Mouse (Mus musculus): Measurements from ENCODE around the gene Gpr83. TPM values are rescaled to one million over a fixed set of nuclear protein-coding genes. Genes with fewer than 3 reads are reported as not detected.

The Gpr83 gene
- total and polyA plus RNA-seq, 2 experiments: not detected

DNA sequence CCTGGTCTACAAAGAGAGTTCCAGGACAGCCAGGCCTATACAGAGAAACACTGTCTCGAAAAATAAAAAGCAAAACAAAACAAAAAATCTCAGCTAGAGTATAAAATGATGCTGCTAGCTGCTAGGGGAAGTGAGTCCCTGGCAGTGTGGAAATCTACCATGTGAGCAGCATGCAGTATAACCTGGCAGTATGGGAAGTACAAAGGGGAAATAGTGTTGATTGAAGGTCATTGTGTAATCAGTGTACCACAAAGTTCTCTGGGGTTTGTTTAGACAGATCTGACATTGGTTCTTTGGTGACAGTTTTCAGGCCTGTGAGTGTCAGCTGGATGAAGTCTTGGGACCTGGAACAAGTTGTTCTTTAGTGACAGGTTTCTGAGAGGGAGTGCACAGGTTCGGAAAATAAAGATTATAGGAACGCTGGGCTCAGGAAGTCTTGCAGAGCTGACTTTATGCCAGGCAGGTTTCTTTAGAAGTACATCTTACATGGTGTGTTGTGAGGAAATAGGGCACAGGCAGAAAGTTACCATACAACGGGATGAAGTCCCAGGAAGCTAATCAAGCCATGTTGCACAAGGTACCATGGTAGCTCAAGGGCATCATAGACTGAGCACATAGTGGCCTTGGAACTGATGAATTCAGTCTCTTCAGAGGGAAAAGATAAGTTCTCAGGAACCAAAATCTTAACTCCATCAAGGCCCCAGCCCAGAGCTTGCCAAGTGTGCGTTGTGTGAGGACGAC, 24.5 kb upstream of the Gpr83 start:
- peaks cover 19% of the 10 kb centered on the region for H3K36me3 ChIP-seq (ENCODE audit: control insufficient read depth, insufficient read depth, low read length)
- peak; percentile 42 for DNase-seq (ENCODE audit: extremely low read depth, low read depth, low spot score)
- no peaks in the 10 kb centered on the region for H3K27me3 ChIP-seq (ENCODE audit: control insufficient read depth, insufficient read depth, low read length)
- 83% methylated on average over 6 of the region's 6 CpGs for WGBS
- H3K9ac ChIP-seq (ENCODE audit: low read depth, low read length): no peak overlapping the region
- no peaks in the 10 kb centered on the region for H3K4me1 ChIP-seq (ENCODE audit: control insufficient read depth, insufficient read depth, low read length)
- TF ChIP-seq CTCF (IDR thresholded peaks at IDR 0.05; ENCODE audit: low read depth, low read length): no peak
- TF ChIP-seq POLR2A (IDR thresholded peaks at IDR 0.05; ENCODE audit: extremely low read depth, insufficient read depth, low read length): no peak
- H3K4me3 ChIP-seq (ENCODE audit: insufficient read depth, low read depth, low read length): no peak overlapping the region
- no peaks in the 10 kb centered on the region for H3K79me2 ChIP-seq (ENCODE audit: control insufficient read depth, insufficient read depth, low read length)
- H3K27ac ChIP-seq (replicated peaks; ENCODE audit: insufficient read depth, low read depth, low read length): no peak overlapping the region

DNA sequence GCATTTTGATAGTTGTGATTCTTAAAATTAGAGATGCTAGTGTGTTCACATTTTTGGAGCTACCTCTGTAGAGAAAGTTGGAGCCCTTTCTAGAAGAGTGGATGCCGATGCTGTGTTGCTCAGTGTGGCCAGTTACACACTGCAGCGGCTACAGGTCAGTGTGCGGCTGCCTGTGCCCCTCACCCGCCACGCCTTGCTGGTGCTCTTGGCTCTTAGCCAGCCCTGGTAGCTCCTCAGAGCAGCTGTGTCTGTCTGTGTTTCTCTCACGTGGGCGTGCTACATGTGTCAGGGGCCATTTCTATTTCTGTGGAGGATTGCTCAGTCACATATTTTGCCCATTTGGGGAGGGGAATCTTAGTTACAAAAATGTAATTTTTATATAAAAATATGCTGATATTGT, 20.5 kb upstream of the Gpr83 start:
- H3K9ac ChIP-seq (ENCODE audit: low read depth, low read length): no peak overlapping the region
- DNase-seq (ENCODE audit: extremely low read depth, low read depth, low spot score): no peak
- no peaks in the 10 kb centered on the region for H3K4me1 ChIP-seq (ENCODE audit: control insufficient read depth, insufficient read depth, low read length)
- no peaks in the 10 kb centered on the region for H3K27me3 ChIP-seq (ENCODE audit: control insufficient read depth, insufficient read depth, low read length)
- 66% methylated on average over 7 of the region's 7 CpGs for WGBS
- H3K4me3 ChIP-seq (ENCODE audit: insufficient read depth, low read depth, low read length): no peak overlapping the region
- no peaks in the 10 kb centered on the region for H3K79me2 ChIP-seq (ENCODE audit: control insufficient read depth, insufficient read depth, low read length)
- no peak overlapping the region for H3K27ac ChIP-seq (replicated peaks; ENCODE audit: insufficient read depth, low read depth, low read length)
- H3K36me3 ChIP-seq (ENCODE audit: control insufficient read depth, insufficient read depth, low read length): 0 out of 2 replicates have a peak, but pooled peaks cover 2% of the 10 kb centered on the region
- no peak for TF ChIP-seq POLR2A (IDR thresholded peaks at IDR 0.05; ENCODE audit: extremely low read depth, insufficient read depth, low read length)
- no peak for TF ChIP-seq CTCF (IDR thresholded peaks at IDR 0.05; ENCODE audit: low read depth, low read length)

DNA sequence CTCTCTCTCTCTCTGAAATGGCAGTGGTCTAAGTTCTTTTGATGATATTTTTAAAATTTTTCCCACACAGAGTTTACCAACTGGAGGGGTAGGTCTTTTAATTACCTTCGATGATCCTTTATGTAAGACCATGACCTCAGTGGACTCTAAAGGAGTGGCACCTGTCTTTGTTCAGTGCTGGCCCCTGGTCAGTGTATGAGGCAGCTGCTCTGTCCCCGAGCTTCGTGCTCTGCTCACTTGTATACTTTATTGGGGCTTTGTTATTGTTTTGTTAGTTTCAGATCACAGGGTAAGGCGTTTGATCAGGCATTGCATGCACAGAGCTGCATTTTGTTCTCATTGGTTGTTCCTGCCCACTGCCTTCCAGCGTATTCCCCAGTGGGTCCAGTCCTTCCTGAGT, 20.0 kb upstream of the Gpr83 start:
- Histone ChIP-seq H3K27ac (replicated peaks; ENCODE audit: insufficient read depth, low read depth, low read length) (no peak overlapping the region), H3K4me3 (ENCODE audit: insufficient read depth, low read depth, low read length) (no peak overlapping the region), H3K4me1 (ENCODE audit: control insufficient read depth, insufficient read depth, low read length) (no peaks in the 10 kb centered on the region), H3K27me3 (ENCODE audit: control insufficient read depth, insufficient read depth, low read length) (no peaks in the 10 kb centered on the region), H3K36me3 (ENCODE audit: control insufficient read depth, insufficient read depth, low read length) (0 out of 2 replicates have a peak, but pooled peaks cover 2% of the 10 kb centered on the region), H3K79me2 (ENCODE audit: control insufficient read depth, insufficient read depth, low read length) (no peaks in the 10 kb centered on the region), H3K9ac (ENCODE audit: low read depth, low read length) (no peak overlapping the region)
- 92% methylated on average over 5 of the region's 5 CpGs for WGBS
- TF ChIP-seq CTCF (IDR thresholded peaks at IDR 0.05; ENCODE audit: low read depth, low read length) (no peak), POLR2A (IDR thresholded peaks at IDR 0.05; ENCODE audit: extremely low read depth, insufficient read depth, low read length) (no peak)
- DNase-seq (ENCODE audit: extremely low read depth, low read depth, low spot score): no peak

DNA sequence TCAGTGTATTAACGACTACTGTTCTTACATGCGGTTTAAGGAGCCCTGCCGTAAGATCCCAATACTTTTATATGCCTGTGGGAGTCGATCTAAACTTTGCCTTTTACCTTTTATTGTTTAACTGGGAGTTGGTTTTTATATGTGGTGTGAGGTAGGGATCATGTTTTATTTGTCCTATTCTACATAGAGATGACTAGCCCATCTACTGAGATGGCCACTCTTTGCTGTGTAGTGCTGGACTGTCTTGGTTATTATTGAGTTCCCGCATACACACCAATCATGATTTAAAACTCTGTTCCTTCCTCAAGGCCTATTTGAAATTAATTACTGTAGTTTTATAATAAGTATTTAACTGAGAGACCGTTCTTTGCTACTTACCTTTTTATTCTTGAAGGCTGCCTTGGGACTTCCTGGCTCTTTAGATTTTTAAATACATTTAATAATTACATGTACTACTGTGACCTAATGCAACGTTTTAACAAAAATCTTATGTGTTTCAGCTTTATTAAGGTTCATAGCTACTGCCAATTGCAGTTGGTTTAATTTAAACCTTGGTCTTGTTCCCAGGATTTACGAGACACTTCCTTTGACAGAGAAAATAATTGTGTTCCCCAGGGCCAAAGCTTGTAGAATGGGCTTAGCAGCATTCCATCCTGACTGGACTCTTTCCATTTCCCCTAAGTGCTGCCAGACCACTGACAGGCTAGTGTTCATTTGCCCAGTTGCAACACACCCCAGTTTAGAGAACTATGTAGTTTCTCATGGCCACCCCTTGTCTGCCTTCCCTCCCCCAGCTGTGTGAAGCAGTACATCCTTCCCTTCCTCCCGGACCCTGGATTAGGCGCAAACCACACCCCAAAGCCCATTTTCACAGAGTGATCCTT, 17.9 kb upstream of the Gpr83 start:
- Histone ChIP-seq H3K4me3 (ENCODE audit: insufficient read depth, low read depth, low read length) (no peak overlapping the region), H3K27ac (replicated peaks; ENCODE audit: insufficient read depth, low read depth, low read length) (no peak overlapping the region), H3K9ac (ENCODE audit: low read depth, low read length) (no peak overlapping the region), H3K79me2 (ENCODE audit: control insufficient read depth, insufficient read depth, low read length) (no peaks in the 10 kb centered on the region), H3K27me3 (ENCODE audit: control insufficient read depth, insufficient read depth, low read length) (no peaks in the 10 kb centered on the region), H3K4me1 (ENCODE audit: control insufficient read depth, insufficient read depth, low read length) (no peaks in the 10 kb centered on the region), H3K36me3 (ENCODE audit: control insufficient read depth, insufficient read depth, low read length) (0 out of 2 replicates have a peak, but pooled peaks cover under 1% of the 10 kb centered on the region)
- 86% methylated on average over 10 of the region's 10 CpGs for WGBS
- peak; percentile 18 for DNase-seq (ENCODE audit: extremely low read depth, low read depth, low spot score)
- TF ChIP-seq POLR2A (IDR thresholded peaks at IDR 0.05; ENCODE audit: extremely low read depth, insufficient read depth, low read length) (no peak), CTCF (IDR thresholded peaks at IDR 0.05; ENCODE audit: low read depth, low read length) (no peak)

DNA sequence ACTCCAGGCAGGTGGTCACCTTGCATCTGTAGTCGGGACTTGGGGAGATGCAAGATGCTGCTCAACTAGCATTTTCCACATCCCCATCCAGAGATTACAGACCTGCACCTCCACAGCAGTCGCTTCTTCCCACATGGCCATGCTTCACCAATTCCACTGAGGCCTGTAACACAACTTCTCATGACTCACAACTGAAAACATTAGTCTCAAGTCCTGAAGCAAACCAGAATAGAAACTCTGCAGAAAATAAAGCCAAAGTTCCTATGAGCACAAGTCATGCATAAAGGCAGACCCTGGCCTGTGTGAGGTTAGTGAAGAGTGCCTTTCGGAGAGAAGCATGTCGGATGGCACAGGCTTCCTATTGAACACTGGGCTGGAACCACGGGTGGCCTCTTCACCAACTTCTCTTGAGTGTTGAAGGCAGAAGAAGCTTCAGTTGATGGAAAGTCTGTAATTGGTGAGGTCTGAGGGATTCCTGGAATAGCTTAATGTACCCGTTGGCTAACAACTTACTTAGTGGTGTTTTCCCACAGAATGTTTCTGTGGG, 16.6 kb upstream of the Gpr83 start:
- no peaks in the 10 kb centered on the region for H3K27me3 ChIP-seq (ENCODE audit: control insufficient read depth, insufficient read depth, low read length)
- H3K27ac ChIP-seq (replicated peaks; ENCODE audit: insufficient read depth, low read depth, low read length): no peak overlapping the region
- TF ChIP-seq POLR2A (IDR thresholded peaks at IDR 0.05; ENCODE audit: extremely low read depth, insufficient read depth, low read length) (no peak), CTCF (IDR thresholded peaks at IDR 0.05; ENCODE audit: low read depth, low read length) (no peak)
- no peaks in the 10 kb centered on the region for H3K36me3 ChIP-seq (ENCODE audit: control insufficient read depth, insufficient read depth, low read length)
- no peaks in the 10 kb centered on the region for H3K4me1 ChIP-seq (ENCODE audit: control insufficient read depth, insufficient read depth, low read length)
- H3K79me2 ChIP-seq (ENCODE audit: control insufficient read depth, insufficient read depth, low read length): no peaks in the 10 kb centered on the region
- H3K4me3 ChIP-seq (ENCODE audit: insufficient read depth, low read depth, low read length): no peak overlapping the region
- WGBS: 92% methylated on average over 6 of the region's 6 CpGs
- H3K9ac ChIP-seq (ENCODE audit: low read depth, low read length): no peak overlapping the region
- no peak for DNase-seq (ENCODE audit: extremely low read depth, low read depth, low spot score)

Measured in liver, adult 2 months (tissue).